In the genomic region with DNA sequence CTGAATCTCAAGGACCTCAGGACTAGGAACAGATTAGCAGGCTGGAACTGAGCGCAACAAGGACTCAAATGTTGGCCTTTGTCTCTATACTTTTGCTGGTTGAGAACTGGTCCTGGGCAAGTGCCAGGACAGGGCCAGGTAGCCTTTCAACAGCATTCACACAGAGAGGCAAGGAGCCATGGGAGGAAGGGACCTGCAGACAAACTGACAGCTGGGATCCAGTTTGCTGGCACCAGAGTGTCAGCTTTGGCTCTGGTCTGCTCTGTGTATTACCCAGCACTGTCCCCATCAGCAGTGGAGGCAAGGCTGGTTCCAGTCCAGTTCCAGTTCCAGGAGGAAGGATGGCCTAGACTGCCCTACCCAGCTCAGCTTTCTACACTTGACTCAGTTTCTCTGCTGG, we compare ENCODE assay signal across 18 mouse cellular contexts. TPM values are rescaled to one million over a fixed set of nuclear protein-coding genes. Genes with fewer than 3 reads are reported as not detected.
DNase-seq lines count a peak whose midpoint lies in the region; ATAC-seq lines count a peak whose summit lies in the region.
"Had no signal": no experiment of that assay in that cellular context is flagged by ENCODE, and none has a peak within 500 bp of the region (broad histone marks: within the 10 kb centered on the region; RNA-seq: fewer than 3 reads in every experiment).

No protein-coding gene starts in this region.

- no peak overlapping the region for H3K27ac ChIP-seq in forebrain, embryonic 16.5 days (ENCODE audit: low read length)
- H3K27ac ChIP-seq: embryonic facial prominence, embryonic 10.5 days; forebrain, embryonic 10.5 days; heart, adult 2 months; hindbrain, embryonic 10.5 days; hindbrain, embryonic 14.5 days; intestine, embryonic 15.5 days had no signal

- no peaks in the 10 kb centered on the region for H3K36me3 ChIP-seq in forebrain, embryonic 16.5 days (ENCODE audit: control insufficient read depth, insufficient read depth)
- H3K36me3 ChIP-seq: embryonic facial prominence, embryonic 10.5 days; forebrain, embryonic 10.5 days; hindbrain, embryonic 10.5 days; intestine, embryonic 15.5 days had no signal

- no peaks in the 10 kb centered on the region for H3K4me1 ChIP-seq in forebrain, embryonic 16.5 days (replicated peaks; ENCODE audit: control insufficient read depth, insufficient read depth, low read length)
- H3K4me1 ChIP-seq: embryonic facial prominence, embryonic 10.5 days; forebrain, embryonic 10.5 days; hindbrain, embryonic 10.5 days; intestine, embryonic 15.5 days had no signal

- H3K4me2 ChIP-seq in forebrain, embryonic 16.5 days (ENCODE audit: low read length) = no peak overlapping the region
- H3K4me2 ChIP-seq: heart, embryonic 11.5 days; hindbrain, embryonic 14.5 days; intestine, embryonic 15.5 days had no signal

- 97% methylated on average over 1 of the region's 1 CpGs for WGBS in forebrain, embryonic 16.5 days

- no peaks in the 10 kb centered on the region for H3K9me3 ChIP-seq in forebrain, embryonic 16.5 days (ENCODE audit: control insufficient read depth, low read length)
- H3K9me3 ChIP-seq: embryonic facial prominence, embryonic 10.5 days; forebrain, embryonic 10.5 days; hindbrain, embryonic 10.5 days; intestine, embryonic 15.5 days had no signal

- no peak overlapping the region for H3K9ac ChIP-seq in forebrain, embryonic 16.5 days (replicated peaks; ENCODE audit: low read depth, low read length)
- H3K9ac ChIP-seq: hindbrain, embryonic 14.5 days; intestine, embryonic 15.5 days had no signal

- H3K4me3 ChIP-seq in forebrain, embryonic 16.5 days (replicated peaks; ENCODE audit: low read length) = no peak overlapping the region
- H3K4me3 ChIP-seq: embryonic facial prominence, embryonic 10.5 days; forebrain, embryonic 10.5 days; heart, adult 2 months; hindbrain, embryonic 10.5 days; intestine, embryonic 15.5 days had no signal

- no peaks in the 10 kb centered on the region for H3K27me3 ChIP-seq in forebrain, embryonic 16.5 days (replicated peaks; ENCODE audit: control insufficient read depth, insufficient read depth, low read length)
- H3K27me3 ChIP-seq: intestine, embryonic 15.5 days had no signal

- DNase-seq in cerebellum, adult 11-12 months = peak; percentile 70
- peak; percentile 77 for DNase-seq in cerebellum, adult 9-11 months
- peak; percentile 40 to 53 for DNase-seq in cerebellum, postnatal 36 days
- DNase-seq in layer of hippocampus, adult 9-10 months (ENCODE audit: low spot score) = no peak
- no peak for DNase-seq in urinary bladder, adult 18-20 months (ENCODE audit: low spot score in 2 of 2)
- DNase-seq: adrenal gland, postnatal 10 days; gastrocnemius, postnatal 10 days; heart, adult 2 months; kidney, adult 18-20 months had no signal

- no peak for ATAC-seq in cerebellum, adult (ENCODE audit: insufficient number of reproducible peaks, low FRiP score, low TSS enrichment)
- ATAC-seq in forebrain, embryonic 16.5 days = no peak
- ATAC-seq: forebrain, embryonic 14.5 days; intestine, embryonic 15.5 days had no signal

RNA-seq across cellular contexts. Expression of a gene that starts 43.4 kb away (rescaled TPM):
- polyA plus RNA-seq in forebrain, embryonic 16.5 days (2015; fragmentation: Nextera tagmentation; extraction: Ambion mirVana) = 180 and 207 TPM in 2 replicates

RNA-seq across cellular contexts. Expression of a gene that starts 57.5 kb away (rescaled TPM):
- 16.8 and 17.3 TPM in 2 replicates for polyA plus RNA-seq in forebrain, embryonic 16.5 days (2015; fragmentation: Nextera tagmentation; extraction: Ambion mirVana)

Comparison
In these comparisons a context has a peak if more than half of its experiments do, and no peak if none do; other contexts are left out.
1. DNase-seq: peak in cerebellum, adult 11-12 months (single experiment), cerebellum, adult 9-11 months (single experiment) and cerebellum, postnatal 36 days (2 of 2); none in layer of hippocampus, adult 9-10 months (single experiment) and urinary bladder, adult 18-20 months (0 of 2).